Mouse (Mus musculus): ENCODE results near the gene Spatc1l. TPM values are rescaled to one million over a fixed set of nuclear protein-coding genes. Genes with fewer than 3 reads are reported as not detected.

Spatc1l gene
- polyA plus RNA-seq, 1 experiment from 2014 or later = not detected

- H3K4me1 ChIP-seq (ENCODE audit: control insufficient read depth, insufficient read depth, low read length) = no peaks in the 10 kb centered on the region
- no peaks in the 10 kb centered on the region for H3K9me3 ChIP-seq (replicated peaks; ENCODE audit: control insufficient read depth, low read length)
- no peak overlapping the region for H3K27ac ChIP-seq (replicated peaks; ENCODE audit: low read depth, low read length)
- no peak for ATAC-seq (replicated peaks; ENCODE audit: insufficient number of reproducible peaks, low FRiP score, low TSS enrichment, low read depth)
- H3K27me3 ChIP-seq (ENCODE audit: control insufficient read depth, insufficient read depth, low read length) = no peaks in the 10 kb centered on the region
- no peak overlapping the region for H3K4me3 ChIP-seq (ENCODE audit: low read depth, low read length)
- no peak for DNase-seq (ENCODE audit: low spot score)
- WGBS = 81% methylated on average over 3 of the region's 3 CpGs
- no peak overlapping the region for H3K4me2 ChIP-seq (ENCODE audit: low read depth, low read length)
- no peaks in the 10 kb centered on the region for H3K36me3 ChIP-seq (replicated peaks; ENCODE audit: control insufficient read depth, insufficient read depth, low read depth, low read length)
- no peak overlapping the region for H3K9ac ChIP-seq (replicated peaks; ENCODE audit: low read length)
These were observed 10.1 kb downstream of the Spatc1l start for GRCm38 (mm10) chr10:76572151-76572550.

DNA sequence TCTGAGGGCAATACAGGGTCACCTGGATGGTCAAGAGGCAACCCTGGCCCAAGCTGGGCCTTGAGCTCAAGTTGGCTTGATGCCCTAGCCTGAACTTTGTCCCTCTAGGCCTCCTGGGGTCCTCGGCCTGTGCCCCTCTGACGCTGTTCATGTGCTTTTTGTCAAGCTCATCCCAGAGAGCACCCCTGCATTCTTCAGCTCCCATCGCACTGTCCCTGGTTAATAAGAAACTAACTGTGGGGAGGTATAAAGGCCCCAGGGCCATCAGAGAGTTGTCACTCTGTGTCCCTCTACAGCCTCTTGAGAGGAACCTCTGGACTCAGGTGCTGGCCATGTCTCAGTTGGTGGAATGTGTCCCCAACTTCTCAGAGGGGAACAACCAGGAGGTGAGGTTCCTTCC lies 13.3 kb downstream of the Spatc1l start, which contains the start of gene Ftcd:
Gene Ftcd (plus strand): TSS at position 275 of the 400 bp plus-strand sequence.
- 82% methylated on average over 3 of the region's 3 CpGs for whole genome bisulfite sequencing
- H3K4me2 ChIP-seq (ENCODE audit: low read depth, low read length) = no peak within 1 kb of the TSS
- no peaks in the 10 kb centered on the region for H3K36me3 ChIP-seq (replicated peaks; ENCODE audit: control insufficient read depth, insufficient read depth, low read depth, low read length)
- H3K4me1 ChIP-seq (ENCODE audit: control insufficient read depth, insufficient read depth, low read length) = no peaks in the 10 kb centered on the region
- H3K9me3 ChIP-seq (replicated peaks; ENCODE audit: control insufficient read depth, low read length) = no peaks in the 10 kb centered on the region
- H3K4me3 ChIP-seq (ENCODE audit: low read depth, low read length) = no peak within 1 kb of the TSS
- H3K27me3 ChIP-seq (ENCODE audit: control insufficient read depth, insufficient read depth, low read length) = no peaks in the 10 kb centered on the region
- no peak for ATAC-seq (replicated peaks; ENCODE audit: insufficient number of reproducible peaks, low FRiP score, low TSS enrichment, low read depth)
- no peak within 1 kb of the TSS for H3K9ac ChIP-seq (replicated peaks; ENCODE audit: low read length)
- no peak for DNase-seq (ENCODE audit: low spot score)
- no peak within 1 kb of the TSS for H3K27ac ChIP-seq (replicated peaks; ENCODE audit: low read depth, low read length)

- WGBS = 73% methylated on average over 7 of the region's 7 CpGs
- H3K27ac ChIP-seq (replicated peaks; ENCODE audit: low read depth, low read length) = no peak overlapping the region
These were observed 14.8 kb downstream of the Spatc1l start for GRCm38 (mm10) chr10:76576920-76577319.

GRCm38 (mm10) chr10:76584138-76584537 lies 22.1 kb downstream of the Spatc1l start:
- H3K4me3 ChIP-seq (ENCODE audit: low read depth, low read length) = peak overlapping the region; percentile 15; the same call in 1 of the 2 replicates
- H3K4me2 ChIP-seq (ENCODE audit: low read depth, low read length) = peak overlapping the region; percentile 29
- H3K9me3 ChIP-seq (replicated peaks; ENCODE audit: control insufficient read depth, low read length) = no peaks in the 10 kb centered on the region
- no peaks in the 10 kb centered on the region for H3K4me1 ChIP-seq (ENCODE audit: control insufficient read depth, insufficient read depth, low read length)
- no peaks in the 10 kb centered on the region for H3K27me3 ChIP-seq (ENCODE audit: control insufficient read depth, insufficient read depth, low read length)
- WGBS = 12% methylated on average over 10 of the region's 10 CpGs
- ATAC-seq (replicated peaks; ENCODE audit: insufficient number of reproducible peaks, low FRiP score, low TSS enrichment, low read depth) (no peak), DNase-seq (ENCODE audit: low spot score) (no peak)
- H3K27ac ChIP-seq (replicated peaks; ENCODE audit: low read depth, low read length) = no peak overlapping the region
- H3K9ac ChIP-seq (replicated peaks; ENCODE audit: low read length) = peak overlapping the region; percentile 28; the same call in 1 of the 2 replicates
- H3K36me3 ChIP-seq (replicated peaks; ENCODE audit: control insufficient read depth, insufficient read depth, low read depth, low read length) = no peaks in the 10 kb centered on the region

More at GRCm38 (mm10) chr10:76576920-76577319, 14.8 kb downstream of the Spatc1l start:
- H3K4me1 ChIP-seq (ENCODE audit: control insufficient read depth, insufficient read depth, low read length) = no peaks in the 10 kb centered on the region
- no peak overlapping the region for H3K4me2 ChIP-seq (ENCODE audit: low read depth, low read length)
- no peak overlapping the region for H3K4me3 ChIP-seq (ENCODE audit: low read depth, low read length)
- H3K36me3 ChIP-seq (replicated peaks; ENCODE audit: control insufficient read depth, insufficient read depth, low read depth, low read length) = no peaks in the 10 kb centered on the region
- no peaks in the 10 kb centered on the region for H3K9me3 ChIP-seq (replicated peaks; ENCODE audit: control insufficient read depth, low read length)
- H3K9ac ChIP-seq (replicated peaks; ENCODE audit: low read length) = no peak overlapping the region
- DNase-seq (ENCODE audit: low spot score) (no peak), ATAC-seq (replicated peaks; ENCODE audit: insufficient number of reproducible peaks, low FRiP score, low TSS enrichment, low read depth) (no peak)
- no peaks in the 10 kb centered on the region for H3K27me3 ChIP-seq (ENCODE audit: control insufficient read depth, insufficient read depth, low read length)

DNA sequence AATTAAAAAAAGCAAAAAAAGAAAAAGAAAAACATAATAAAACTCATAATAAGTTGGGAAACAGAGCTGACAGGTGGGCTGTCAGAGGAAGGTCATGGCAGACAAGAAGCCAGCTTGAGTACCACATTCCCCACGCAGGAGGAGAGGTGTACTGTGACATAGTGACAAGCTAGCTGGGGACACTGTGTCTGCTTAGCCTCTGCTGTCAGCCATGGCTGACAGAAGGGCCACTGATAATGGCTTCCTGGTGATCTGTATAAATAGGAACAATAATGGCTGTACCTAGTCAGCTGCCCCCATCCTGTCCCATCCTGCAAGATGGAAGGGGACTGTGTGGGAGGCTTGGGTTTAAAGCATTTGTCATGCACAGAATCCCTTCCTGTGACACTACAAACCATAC lies 24.1 kb downstream of the Spatc1l start:
- Histone ChIP-seq H3K4me2 (ENCODE audit: low read depth, low read length) (no peak overlapping the region), H3K4me3 (ENCODE audit: low read depth, low read length) (no peak overlapping the region), H3K27ac (replicated peaks; ENCODE audit: low read depth, low read length) (no peak overlapping the region), H3K27me3 (ENCODE audit: control insufficient read depth, insufficient read depth, low read length) (no peaks in the 10 kb centered on the region), H3K4me1 (ENCODE audit: control insufficient read depth, insufficient read depth, low read length) (no peaks in the 10 kb centered on the region), H3K9ac (replicated peaks; ENCODE audit: low read length) (no peak overlapping the region), H3K9me3 (replicated peaks; ENCODE audit: control insufficient read depth, low read length) (no peaks in the 10 kb centered on the region), H3K36me3 (replicated peaks; ENCODE audit: control insufficient read depth, insufficient read depth, low read depth, low read length) (no peaks in the 10 kb centered on the region)
- DNase-seq (ENCODE audit: low spot score) (no peak), ATAC-seq (replicated peaks; ENCODE audit: insufficient number of reproducible peaks, low FRiP score, low TSS enrichment, low read depth) (no peak)
- WGBS = 44% methylated on average over 1 of the region's 1 CpGs

GRCm38 (mm10) chr10:76590197-76590596 lies 28.1 kb downstream of the Spatc1l start:
- ATAC-seq (replicated peaks; ENCODE audit: insufficient number of reproducible peaks, low FRiP score, low TSS enrichment, low read depth) = no peak
- H3K4me3 ChIP-seq (ENCODE audit: low read depth, low read length) = no peak overlapping the region
- no peak for DNase-seq (ENCODE audit: low spot score)
- no peaks in the 10 kb centered on the region for H3K4me1 ChIP-seq (ENCODE audit: control insufficient read depth, insufficient read depth, low read length)
- no peaks in the 10 kb centered on the region for H3K9me3 ChIP-seq (replicated peaks; ENCODE audit: control insufficient read depth, low read length)
- H3K27ac ChIP-seq (replicated peaks; ENCODE audit: low read depth, low read length) = no peak overlapping the region
- no peaks in the 10 kb centered on the region for H3K27me3 ChIP-seq (ENCODE audit: control insufficient read depth, insufficient read depth, low read length)
- no peak overlapping the region for H3K4me2 ChIP-seq (ENCODE audit: low read depth, low read length)
- no peak overlapping the region for H3K9ac ChIP-seq (replicated peaks; ENCODE audit: low read length)
- WGBS = 89% methylated on average over 11 of the region's 11 CpGs
- no peaks in the 10 kb centered on the region for H3K36me3 ChIP-seq (replicated peaks; ENCODE audit: control insufficient read depth, insufficient read depth, low read depth, low read length)

DNA sequence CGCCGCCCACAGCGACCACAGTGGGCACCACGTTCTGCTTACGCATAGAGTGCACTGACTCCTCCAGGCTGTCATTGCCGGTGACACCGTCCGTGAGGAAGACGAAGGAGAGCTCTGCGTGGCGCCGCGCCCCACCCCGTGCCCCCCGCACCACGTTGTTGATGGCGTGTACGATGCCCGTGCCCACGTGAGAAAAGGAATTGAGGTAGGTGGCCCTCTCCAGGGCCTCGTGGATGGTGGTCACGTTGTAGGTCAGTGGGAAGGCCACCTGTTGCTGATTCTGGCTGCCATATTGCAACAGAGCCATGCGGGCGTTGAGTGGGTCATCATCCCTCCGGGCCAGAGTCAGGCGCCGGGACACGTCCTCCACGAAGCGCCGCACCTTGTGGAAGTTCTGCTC lies 34.3 kb downstream of the Spatc1l start:
- Histone ChIP-seq H3K36me3 (replicated peaks; ENCODE audit: control insufficient read depth, insufficient read depth, low read depth, low read length) (no peaks in the 10 kb centered on the region), H3K4me1 (ENCODE audit: control insufficient read depth, insufficient read depth, low read length) (no peaks in the 10 kb centered on the region), H3K4me2 (ENCODE audit: low read depth, low read length) (no peak overlapping the region), H3K27ac (replicated peaks; ENCODE audit: low read depth, low read length) (no peak overlapping the region), H3K9me3 (replicated peaks; ENCODE audit: control insufficient read depth, low read length) (no peaks in the 10 kb centered on the region), H3K9ac (replicated peaks; ENCODE audit: low read length) (no peak overlapping the region), H3K27me3 (ENCODE audit: control insufficient read depth, insufficient read depth, low read length) (no peaks in the 10 kb centered on the region), H3K4me3 (ENCODE audit: low read depth, low read length) (no peak overlapping the region)
- ATAC-seq (replicated peaks; ENCODE audit: insufficient number of reproducible peaks, low FRiP score, low TSS enrichment, low read depth) (no peak), DNase-seq (ENCODE audit: low spot score) (no peak)
- WGBS = 94% methylated on average over 31 of the region's 31 CpGs

GRCm38 (mm10) chr10:76602690-76603089 lies 40.6 kb downstream of the Spatc1l start:
- no peak overlapping the region for H3K4me3 ChIP-seq (ENCODE audit: low read depth, low read length)
- no peaks in the 10 kb centered on the region for H3K9me3 ChIP-seq (replicated peaks; ENCODE audit: control insufficient read depth, low read length)
- ATAC-seq (replicated peaks; ENCODE audit: insufficient number of reproducible peaks, low FRiP score, low TSS enrichment, low read depth) = no peak
- DNase-seq (ENCODE audit: low spot score) = no peak
- H3K36me3 ChIP-seq (replicated peaks; ENCODE audit: control insufficient read depth, insufficient read depth, low read depth, low read length) = peaks cover 4% of the 10 kb centered on the region
- H3K27ac ChIP-seq (replicated peaks; ENCODE audit: low read depth, low read length) = no peak overlapping the region
- no peaks in the 10 kb centered on the region for H3K27me3 ChIP-seq (ENCODE audit: control insufficient read depth, insufficient read depth, low read length)
- H3K4me1 ChIP-seq (ENCODE audit: control insufficient read depth, insufficient read depth, low read length) = no peaks in the 10 kb centered on the region
- H3K9ac ChIP-seq (replicated peaks; ENCODE audit: low read length) = no peak overlapping the region
- H3K4me2 ChIP-seq (ENCODE audit: low read depth, low read length) = no peak overlapping the region
- WGBS = 83% methylated on average over 3 of the region's 3 CpGs
